Mouse (Mus musculus) hindbrain, embryonic 16.5 days (tissue): ENCODE measurements around the gene Exosc6. TPM values are rescaled to one million over a fixed set of nuclear protein-coding genes. Genes with fewer than 3 reads are reported as not detected.
A peak's percentile ranks its signal among the peaks of the same experiment; 100 is the strongest.

Source experiments
- ATAC-seq: fragments of 200-750 bp; cut with Nextera tagmentation; 2 replicates; pipeline ENCODE4 v1.8.0; 2017; ENCODE audit warnings: moderate TSS enrichment, moderate library complexity
- H3K27ac ChIP-seq: fragments of 300-500 bp; sonication (generic); 2 replicates; pipeline ENCODE4 v1.5.1; 2014; ENCODE audit warnings: low read depth, mild to moderate bottlenecking, control low read depth, low read length, moderate library complexity
- H3K27me3 ChIP-seq: fragments of 300-500 bp; sonication (generic); replicated peaks from 2 replicates; pipeline ENCODE4 v1.6.1; 2014; ENCODE audit warnings: low read length; ENCODE audit not compliant: control insufficient read depth, insufficient read depth
- H3K36me3 ChIP-seq: fragments of 300-500 bp; sonication (generic); 2 replicates; pipeline ENCODE4 v1.6.1; 2014; ENCODE audit warnings: mild to moderate bottlenecking, low read length, moderate library complexity, mixed read lengths; ENCODE audit not compliant: control insufficient read depth, insufficient read depth
- H3K4me1 ChIP-seq: fragments of 300-500 bp; sonication (generic); 2 replicates; pipeline ENCODE4 v1.6.1; 2014; ENCODE audit warnings: low read depth, low read length; ENCODE audit not compliant: control insufficient read depth, insufficient read depth
- H3K4me2 ChIP-seq: fragments of 300-500 bp; sonication (generic); 2 replicates; pipeline ENCODE4 v1.6.1; 2014; ENCODE audit warnings: mild to moderate bottlenecking, low read length, control low read depth, moderate library complexity
- H3K4me3 ChIP-seq: fragments of 300-500 bp; sonication (generic); 2 replicates; pipeline ENCODE4 v1.5.1; 2014; ENCODE audit warnings: mild to moderate bottlenecking, low read length, control low read depth, moderate library complexity
- H3K9ac ChIP-seq: fragments of 300-500 bp; sonication (generic); 2 replicates; pipeline ENCODE4 v1.6.1; 2014; ENCODE audit warnings: low read depth, mild to moderate bottlenecking, control low read depth, low read length, moderate library complexity
- H3K9me3 ChIP-seq: fragments of 300-500 bp; sonication (generic); 2 replicates; pipeline ENCODE4 v1.6.1; 2014; ENCODE audit warnings: mild to moderate bottlenecking, low read length, moderate library complexity; ENCODE audit not compliant: control insufficient read depth
- WGBS: fragments of 180-500 bp; shearing (Covaris S2); extraction: QIAGEN DNeasy Blood & Tissue Kit; methylation state at CpG from one replicate; pipeline ENCODE4 v1.1.7; 2014; 5-methylcytosine and 5-hydroxymethylcytosine counted together
- polyA plus RNA-seq: library from polyadenylated mRNA; unstranded; fragments of >200 nt; fragmentation: Nextera tagmentation; extraction: Ambion mirVana; gene quantifications from 2 replicates; pipeline ENCODE4 v1.2.1, GENCODE M21; 2015

Exosc6 gene
- polyA plus RNA-seq, 1 experiment from 2014 or later: not detected

GRCm38 (mm10) chr8:111033482-111034215 is 22.5 kb upstream of the Exosc6 start:
- Histone ChIP-seq H3K4me2 (peak overlapping the region; percentile 56), H3K27ac (peak overlapping the region; percentile 82), H3K36me3 (peaks cover 8% of the 10 kb centered on the region), H3K27me3 (peaks cover 2% of the 10 kb centered on the region; the same call in 1 of the 2 replicates), H3K9me3 (no peaks in the 10 kb centered on the region), H3K9ac (peak overlapping the region; percentile 84), H3K4me1 (peaks cover 15% of the 10 kb centered on the region), H3K4me3 (peak overlapping the region; percentile 79)
- peak; percentile 100 for ATAC-seq
- WGBS: 6% methylated on average over 37 of the region's 37 CpGs

- Histone ChIP-seq H3K4me1 (peaks cover 15% of the 10 kb centered on the region), H3K27ac (peak overlapping the region; percentile 82), H3K36me3 (peaks cover 12% of the 10 kb centered on the region), H3K27me3 (peaks cover 2% of the 10 kb centered on the region; the same call in 1 of the 2 replicates), H3K9ac (peak overlapping the region; percentile 84), H3K4me2 (peak overlapping the region; percentile 56), H3K9me3 (no peaks in the 10 kb centered on the region), H3K4me3 (peak overlapping the region; percentile 79)
- ATAC-seq: no peak
- 26% methylated on average over 12 of the region's 12 CpGs for WGBS
Measured at GRCm38 (mm10) chr8:111034276-111034675, 21.9 kb upstream of the Exosc6 start.

- H3K4me3 ChIP-seq: no peak overlapping the region
- H3K9me3 ChIP-seq: no peaks in the 10 kb centered on the region
- ATAC-seq: no peak
- H3K4me2 ChIP-seq: no peak overlapping the region
- peaks cover 19% of the 10 kb centered on the region for H3K36me3 ChIP-seq
- 97% methylated on average over 15 of the region's 15 CpGs for WGBS
- H3K27ac ChIP-seq: no peak overlapping the region
- H3K9ac ChIP-seq: no peak overlapping the region
- H3K4me1 ChIP-seq: peaks cover 15% of the 10 kb centered on the region
- no peaks in the 10 kb centered on the region for H3K27me3 ChIP-seq
Measured at GRCm38 (mm10) chr8:111036591-111036990, 19.5 kb upstream of the Exosc6 start.

GRCm38 (mm10) chr8:111042546-111042945 is 13.6 kb upstream of the Exosc6 start:
- WGBS: 96% methylated on average over 19 of the region's 19 CpGs
- Histone ChIP-seq H3K9me3 (no peaks in the 10 kb centered on the region), H3K27ac (no peak overlapping the region), H3K4me3 (no peak overlapping the region), H3K4me2 (no peak overlapping the region), H3K36me3 (peaks cover 65% of the 10 kb centered on the region), H3K9ac (no peak overlapping the region), H3K4me1 (no peaks in the 10 kb centered on the region), H3K27me3 (no peaks in the 10 kb centered on the region)
- ATAC-seq: no peak

GRCm38 (mm10) chr8:111044003-111044734 is 12.0 kb upstream of the Exosc6 start:
- Histone ChIP-seq H3K4me3 (no peak overlapping the region), H3K27me3 (no peaks in the 10 kb centered on the region), H3K36me3 (peaks cover 73% of the 10 kb centered on the region), H3K9ac (no peak overlapping the region), H3K4me2 (no peak overlapping the region), H3K27ac (no peak overlapping the region), H3K4me1 (no peaks in the 10 kb centered on the region), H3K9me3 (no peaks in the 10 kb centered on the region)
- 51% methylated on average over 2 of the region's 2 CpGs for WGBS
- no peak for ATAC-seq

- no peaks in the 10 kb centered on the region for H3K27me3 ChIP-seq
- no peak overlapping the region for H3K9ac ChIP-seq
- H3K4me2 ChIP-seq: no peak overlapping the region
- no peak overlapping the region for H3K4me3 ChIP-seq
- no peak for ATAC-seq
- no peaks in the 10 kb centered on the region for H3K9me3 ChIP-seq
- no peaks in the 10 kb centered on the region for H3K4me1 ChIP-seq
- no peak overlapping the region for H3K27ac ChIP-seq
- peaks cover 87% of the 10 kb centered on the region for H3K36me3 ChIP-seq
- 97% methylated on average over 2 of the region's 2 CpGs for WGBS
Measured at GRCm38 (mm10) chr8:111048694-111049093, 7.4 kb upstream of the Exosc6 start.

- no peaks in the 10 kb centered on the region for H3K27me3 ChIP-seq
- WGBS: 97% methylated on average over 7 of the region's 7 CpGs
- H3K4me1 ChIP-seq: no peaks in the 10 kb centered on the region
- no peak overlapping the region for H3K27ac ChIP-seq
- H3K9me3 ChIP-seq: no peaks in the 10 kb centered on the region
- H3K36me3 ChIP-seq: peaks cover 90% of the 10 kb centered on the region
- no peak for ATAC-seq
- H3K4me2 ChIP-seq: no peak overlapping the region
- H3K9ac ChIP-seq: no peak overlapping the region
- no peak overlapping the region for H3K4me3 ChIP-seq
Measured at GRCm38 (mm10) chr8:111049106-111049505, 7.0 kb upstream of the Exosc6 start.

- H3K9me3 ChIP-seq: no peaks in the 10 kb centered on the region
- no peak overlapping the region for H3K4me2 ChIP-seq
- H3K27ac ChIP-seq: no peak overlapping the region
- H3K27me3 ChIP-seq: no peaks in the 10 kb centered on the region
- H3K4me3 ChIP-seq: no peak overlapping the region
- peaks cover 60% of the 10 kb centered on the region for H3K36me3 ChIP-seq
- ATAC-seq: no peak
- H3K4me1 ChIP-seq: peaks cover 12% of the 10 kb centered on the region
- no peak overlapping the region for H3K9ac ChIP-seq
- WGBS: 96% methylated on average over 12 of the region's 12 CpGs
Measured at GRCm38 (mm10) chr8:111053827-111054518, 2.2 kb upstream of the Exosc6 start.
